Mouse (Mus musculus) lung, embryonic 16.5 days (tissue): ENCODE measurements around the gene Tes. TPM values are rescaled to one million over a fixed set of nuclear protein-coding genes. Genes with fewer than 3 reads are reported as not detected.

ENCODE experiments used
- polyA plus RNA-seq: library from polyadenylated mRNA; unstranded; fragments of >200 nt; fragmentation: Nextera tagmentation; extraction: Ambion mirVana; gene quantifications from 2 replicates; pipeline ENCODE4 v1.2.1, GENCODE M21; 2015

The Tes gene
- polyA plus RNA-seq, 1 experiment from 2014 or later = 66.3 TPM

Other genes with a start within 250 kb of the Tes start
- gene Tfec, start 166.7 kb upstream of the Tes start, polyA plus RNA-seq = 1.2 and 1.7 TPM in 2 replicates
- 123 and 135 TPM in 2 replicates for gene Cav2, start 216.0 kb downstream of the Tes start, polyA plus RNA-seq
- 658 and 664 TPM in 2 replicates for gene Cav1, start 241.2 kb downstream of the Tes start, polyA plus RNA-seq